Mouse (Mus musculus) adrenal gland, adult 8-10 months (tissue): Measurements from ENCODE around the gene Gcm2. TPM values are rescaled to one million over a fixed set of nuclear protein-coding genes. Genes with fewer than 3 reads are reported as not detected.
A peak's percentile ranks its signal among the peaks of the same experiment; 100 is the strongest.

ENCODE experiments used
- DNase-seq: peaks from one replicate; pipeline ENCODE4 v3.0.0; 2022
- total RNA-seq, 4 experiments: library from RNA; stranded (reverse); gene quantifications; 2 replicates each; pipeline ENCODE4 v1.2.4; 2022

Gene Gcm2
- total RNA-seq: not detected

DNA sequence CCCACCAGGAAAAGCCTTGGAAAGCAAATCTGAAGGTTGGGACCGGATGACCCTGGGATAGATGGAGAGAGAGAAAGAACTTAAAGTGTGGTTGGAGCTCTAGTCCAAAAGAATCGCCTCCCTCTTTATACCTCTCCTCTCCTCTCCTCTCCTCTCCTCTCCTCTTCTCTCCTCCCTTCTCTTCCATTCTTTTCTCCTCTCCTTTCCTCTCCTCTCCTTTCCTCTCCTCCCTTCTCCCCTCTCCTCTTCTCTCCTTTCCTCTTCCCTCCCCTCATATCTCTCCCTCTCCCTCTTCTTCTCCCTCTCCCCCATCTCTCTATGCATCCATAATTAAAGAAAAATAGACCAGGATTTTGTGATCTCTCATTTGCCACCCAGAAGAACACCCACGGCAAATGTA, at the start of gene Gcm2:
Gene Gcm2, minus strand, starts transcription at position 101 of the 400 bp plus-strand sequence.
- DNase-seq: no peak

DNA sequence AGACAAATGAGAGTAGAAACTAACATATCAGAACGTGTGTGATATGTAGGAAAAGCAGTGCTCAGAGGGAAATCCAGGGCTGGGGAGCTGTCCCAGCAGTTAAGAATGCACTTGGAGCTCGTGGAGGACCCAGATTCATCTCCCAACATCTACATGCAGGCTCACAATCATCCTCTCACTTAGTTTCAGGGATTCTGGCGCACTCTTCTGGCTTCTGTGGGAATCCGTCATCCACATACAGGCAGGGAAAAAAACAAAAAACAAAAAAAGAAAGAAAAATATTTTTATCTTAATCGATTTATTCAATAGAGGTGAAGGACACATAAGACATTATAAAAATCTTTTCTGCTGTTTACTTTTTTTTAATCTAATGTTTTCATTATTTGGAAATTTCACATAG, 47.6 kb upstream of the Gcm2 start:
- no peak for DNase-seq

DNA sequence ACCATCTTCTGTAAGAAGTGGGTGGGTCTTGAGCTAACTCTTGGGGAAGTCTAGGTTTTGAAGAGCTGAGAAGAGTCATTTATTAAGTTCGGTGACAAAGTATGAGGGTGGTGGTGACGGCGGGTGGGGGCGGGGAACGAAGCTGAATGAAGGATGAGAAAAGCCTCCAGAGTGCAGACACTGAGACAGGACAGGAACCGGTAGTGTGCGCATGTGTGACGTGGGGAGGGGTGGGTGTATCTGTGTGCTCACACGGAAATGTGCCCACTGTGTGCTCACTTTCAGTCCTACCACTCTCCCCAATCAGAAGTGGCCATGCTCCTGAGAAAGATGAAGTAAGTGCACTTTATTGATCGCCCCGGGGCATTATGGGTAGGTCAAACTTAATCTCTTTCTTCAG, 42.3 kb upstream of the Gcm2 start:
- DNase-seq: no peak

DNA sequence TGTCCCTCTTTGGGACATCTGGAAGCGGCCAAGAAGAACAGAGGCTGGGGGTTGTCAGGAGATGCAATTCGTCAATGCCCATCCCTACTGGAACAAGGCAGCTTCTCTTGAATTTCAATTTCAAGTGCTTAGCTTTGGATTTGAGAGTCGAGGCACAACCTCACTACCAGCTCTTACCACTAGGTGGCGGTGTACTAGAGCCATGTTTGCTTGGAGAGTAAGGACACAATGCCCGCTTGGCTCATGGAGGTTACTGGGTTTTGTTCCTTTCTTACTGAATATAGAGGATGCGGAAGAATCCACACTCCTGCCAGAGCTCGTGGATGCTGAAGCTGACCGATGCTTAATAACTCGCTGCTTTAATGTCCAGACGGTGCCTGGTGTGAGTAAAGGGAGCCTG, 35.4 kb upstream of the Gcm2 start:
- peak; percentile 2 for DNase-seq

DNA sequence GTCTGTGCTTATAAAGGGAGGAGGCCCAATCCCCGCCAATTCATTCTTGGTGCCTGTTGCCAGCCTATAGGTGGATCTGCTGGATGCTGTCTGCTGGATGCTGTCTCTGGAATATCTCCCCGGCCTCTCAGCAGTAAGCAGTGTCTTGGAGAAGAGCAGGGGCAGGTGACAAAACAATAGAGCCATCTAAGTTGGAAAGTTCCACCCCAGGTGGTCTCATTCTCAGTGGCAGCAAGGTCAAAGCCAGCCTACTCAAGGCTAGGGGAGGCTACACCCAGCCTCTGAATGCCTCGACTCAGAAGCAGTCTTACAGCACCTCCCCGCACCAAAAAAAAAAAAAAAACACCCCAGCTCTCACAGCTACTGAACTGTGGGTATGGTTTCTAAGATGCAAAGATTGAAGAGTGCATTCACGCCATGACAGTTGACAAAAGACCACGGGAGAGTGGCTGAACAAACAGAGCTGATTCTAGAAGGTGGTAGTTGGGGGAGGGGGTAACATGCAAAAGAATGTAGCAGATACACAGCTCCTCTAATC, 34.7 kb upstream of the Gcm2 start:
- DNase-seq: no peak

DNA sequence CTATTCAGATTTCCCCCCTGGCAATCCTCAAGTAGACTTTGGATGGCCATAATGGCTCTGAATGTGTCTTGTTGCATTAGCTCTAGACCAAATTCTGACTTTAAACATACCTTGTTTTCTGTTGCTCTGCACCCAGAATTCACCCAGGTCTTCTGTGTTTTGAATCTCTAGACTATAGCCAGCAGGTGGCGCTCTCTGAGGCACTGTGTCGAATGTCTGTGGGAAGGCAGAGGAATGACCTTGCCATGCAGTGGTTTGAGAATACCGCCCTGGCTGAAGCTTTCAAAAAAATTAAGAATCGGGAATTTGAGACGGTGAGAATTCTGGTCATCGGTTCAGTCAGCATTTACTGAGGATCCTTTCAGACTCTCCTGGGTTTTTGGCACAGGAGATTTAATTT, 24.1 kb upstream of the Gcm2 start:
- DNase-seq: peak; percentile 14

DNA sequence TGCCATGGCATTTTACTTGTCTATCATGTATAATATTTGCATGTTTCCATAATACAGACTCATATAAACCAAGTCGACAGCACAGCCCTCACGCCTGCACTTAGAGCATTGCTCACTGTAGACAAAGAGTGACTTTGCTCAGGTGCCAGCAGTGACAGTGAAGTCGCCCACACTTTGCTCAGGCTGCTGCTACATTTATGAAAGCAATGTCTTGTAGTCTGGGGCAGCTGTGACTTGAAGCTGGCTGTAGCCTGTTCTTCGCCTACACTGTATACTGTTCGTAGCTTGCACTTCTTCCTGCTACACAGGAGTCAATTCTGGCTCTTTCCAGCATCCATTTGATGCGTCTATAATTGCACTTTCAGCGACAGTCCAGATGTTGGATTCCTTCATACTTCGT, 18.2 kb upstream of the Gcm2 start:
- DNase-seq: no peak

DNA sequence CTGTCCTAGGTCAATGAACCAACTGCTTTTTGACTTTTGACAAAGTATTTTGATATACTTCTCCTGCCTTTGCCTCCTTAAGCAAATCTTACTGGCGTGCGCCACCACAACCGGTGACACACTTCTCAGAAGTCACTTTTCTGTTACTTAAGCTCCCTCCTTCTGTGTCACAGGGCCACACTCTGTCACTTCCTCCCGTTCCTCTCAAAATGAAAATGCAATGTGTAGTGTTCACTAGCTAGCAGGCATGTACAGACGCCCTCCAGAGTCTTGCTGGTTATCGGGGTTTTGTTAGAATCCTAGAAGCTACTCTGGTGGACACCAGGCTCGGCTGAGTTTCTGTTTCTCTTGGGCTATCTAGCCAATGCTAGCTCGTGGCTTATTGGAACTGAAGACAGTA, 17.5 kb upstream of the Gcm2 start:
- DNase-seq: no peak

DNA sequence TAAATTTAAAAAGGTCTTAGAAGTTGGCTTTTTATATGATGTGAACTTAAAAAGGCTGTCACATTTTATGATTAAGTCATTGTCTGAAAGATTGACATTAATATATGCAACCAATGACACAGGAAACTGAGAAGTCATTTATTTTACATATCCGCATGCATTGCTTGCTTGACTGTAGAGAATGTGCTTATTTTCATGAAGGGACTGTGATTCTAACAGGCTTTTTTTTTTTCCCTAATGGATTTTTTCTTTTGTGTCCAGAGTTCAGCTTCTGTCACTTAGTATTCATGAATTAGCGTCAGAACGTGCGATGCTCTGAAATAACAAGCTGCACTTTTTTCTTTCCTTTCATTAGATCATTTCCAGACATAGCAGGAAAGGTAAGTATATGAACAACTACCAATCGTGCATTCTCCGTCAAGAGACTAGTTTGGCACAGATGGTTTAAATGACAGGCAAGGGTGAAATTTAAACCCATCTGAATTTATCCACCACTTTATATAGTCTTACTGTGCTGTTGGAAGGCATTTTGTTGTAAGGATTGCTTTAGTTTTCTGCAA, 12.9 kb upstream of the Gcm2 start:
- no peak for DNase-seq

DNA sequence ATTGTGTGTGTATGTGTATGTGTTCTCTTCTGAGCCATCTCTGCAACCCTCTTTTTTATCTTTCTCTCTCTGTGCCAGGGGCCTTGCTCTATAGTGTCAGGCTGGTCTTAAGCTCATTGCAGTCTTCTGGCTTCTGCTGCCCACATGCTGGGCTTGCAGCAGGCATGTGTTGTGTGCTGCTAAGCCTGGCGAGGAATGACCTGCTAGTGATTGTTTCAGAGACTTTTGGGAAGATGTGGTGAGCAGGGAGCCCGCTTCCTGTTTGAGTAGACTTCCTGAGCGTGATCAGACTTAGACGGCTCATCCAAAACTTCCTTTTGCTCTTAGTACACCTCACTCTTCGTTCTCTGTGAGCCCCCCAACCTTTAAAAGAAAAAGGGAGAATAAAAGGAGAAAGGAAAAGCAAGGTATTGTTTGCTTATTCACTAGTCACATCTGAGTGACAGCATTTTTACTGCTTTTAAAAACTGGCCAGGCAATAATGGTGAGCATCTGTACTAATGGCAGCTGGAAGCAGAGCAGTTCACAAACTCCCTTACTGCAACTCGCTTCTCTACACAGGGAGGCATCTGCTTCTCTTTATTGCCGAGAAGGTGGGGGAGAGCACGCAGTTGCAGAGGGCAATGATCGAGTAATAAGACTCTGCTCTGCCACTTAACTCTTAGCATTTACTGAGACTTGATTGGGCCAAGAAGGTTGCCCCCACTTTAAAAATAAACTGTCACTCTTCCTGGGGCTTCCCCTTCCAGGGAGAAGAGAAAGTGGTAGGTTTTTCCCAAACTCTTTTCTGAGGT, 8.5 kb upstream of the Gcm2 start:
- DNase-seq: no peak

DNA sequence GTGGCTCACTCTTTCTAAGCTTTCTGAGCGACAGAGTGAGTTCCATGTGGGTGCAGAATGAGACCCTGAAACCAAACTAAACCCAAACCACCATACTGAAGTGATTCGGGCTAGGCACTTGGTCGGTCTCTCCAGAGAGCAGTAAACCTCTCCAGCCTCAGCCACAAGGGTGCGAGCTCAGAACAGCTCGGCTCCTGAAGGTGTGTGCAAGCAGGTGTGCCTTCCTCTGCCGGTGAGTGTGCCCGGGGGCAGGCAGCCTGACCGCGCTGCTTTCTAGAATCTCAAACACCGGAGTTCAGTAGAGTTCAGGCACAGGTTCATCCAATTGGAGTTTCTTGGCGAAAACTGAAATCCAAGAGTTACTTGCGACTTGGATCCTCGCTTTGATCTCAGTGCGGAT, 3.1 kb upstream of the Gcm2 start, which contains the start of gene Sycp2l:
Gene Sycp2l, plus strand, starts transcription at position 368 of the 400 bp plus-strand sequence.
- no peak for DNase-seq

DNA sequence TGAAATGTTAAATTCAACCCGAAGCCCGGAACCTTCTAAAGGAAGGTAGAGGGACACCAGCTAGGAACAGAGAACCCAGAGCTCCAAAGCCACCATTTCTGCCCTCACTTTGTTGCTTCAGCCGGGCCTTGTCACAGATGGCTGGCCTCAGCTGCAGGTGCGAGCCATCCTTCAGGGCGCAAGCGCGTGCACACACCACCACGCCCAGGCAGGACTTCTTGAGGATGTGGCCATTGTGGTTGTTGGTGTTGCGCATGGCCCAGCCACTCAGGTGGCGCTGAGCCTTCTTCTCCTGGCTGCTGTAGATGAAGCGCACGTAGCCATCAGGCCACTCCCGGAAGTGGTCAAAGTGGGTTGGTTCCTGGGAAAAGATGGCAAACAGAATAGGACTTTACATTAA, 5.3 kb downstream of the Gcm2 start:
- DNase-seq: no peak

DNA sequence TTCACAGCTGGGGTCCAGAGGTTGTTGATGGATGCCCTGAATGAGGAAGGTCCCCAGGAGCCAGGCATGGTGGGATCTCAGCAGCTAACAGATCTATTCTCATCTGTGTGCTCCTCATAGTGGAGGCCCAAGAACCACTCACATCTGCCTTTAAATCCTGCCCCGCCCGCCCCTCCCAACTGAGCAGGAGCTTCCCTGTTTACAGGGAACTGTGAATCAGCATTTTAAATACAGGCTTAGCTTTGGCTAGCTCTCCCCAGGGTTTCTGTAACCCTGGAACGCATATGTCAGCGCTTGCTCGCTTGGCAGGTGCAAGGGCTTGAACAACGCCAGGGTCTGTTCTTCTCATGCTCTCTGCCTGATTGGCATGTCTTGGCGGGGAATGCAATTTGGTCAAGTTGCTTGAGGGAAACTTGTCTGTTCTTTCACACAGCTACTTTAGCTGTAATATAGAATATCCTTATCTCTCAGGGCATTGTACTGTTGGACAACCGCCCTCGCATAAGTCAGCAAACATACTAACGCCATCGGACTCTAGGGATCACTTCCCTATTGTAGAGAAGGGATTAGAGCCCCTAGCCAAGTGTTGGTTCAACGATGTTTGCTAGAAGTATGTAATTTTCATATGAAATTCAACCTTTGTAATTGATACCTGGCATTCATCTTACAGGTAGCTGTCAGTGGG, 6.9 kb downstream of the Gcm2 start:
- DNase-seq: no peak

DNA sequence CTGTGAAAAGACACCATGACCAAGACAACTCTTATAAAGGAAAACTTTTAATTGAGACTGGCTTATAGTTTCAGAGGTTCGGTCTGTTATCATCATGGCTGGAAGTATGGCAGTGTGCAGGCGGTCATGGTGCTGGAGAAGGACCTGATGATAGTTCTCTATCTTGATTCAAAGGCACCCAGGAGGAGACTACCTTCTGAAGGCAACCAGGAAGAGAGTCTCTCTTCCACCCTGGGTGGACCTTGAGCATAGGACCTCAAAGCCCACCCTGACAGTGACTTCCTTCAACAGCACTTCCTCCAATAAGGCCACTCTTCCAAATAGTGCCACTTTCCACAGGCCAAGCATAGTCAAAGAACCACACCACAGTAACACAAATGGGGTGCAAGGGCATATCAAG, 10.8 kb downstream of the Gcm2 start:
- no peak for DNase-seq

DNA sequence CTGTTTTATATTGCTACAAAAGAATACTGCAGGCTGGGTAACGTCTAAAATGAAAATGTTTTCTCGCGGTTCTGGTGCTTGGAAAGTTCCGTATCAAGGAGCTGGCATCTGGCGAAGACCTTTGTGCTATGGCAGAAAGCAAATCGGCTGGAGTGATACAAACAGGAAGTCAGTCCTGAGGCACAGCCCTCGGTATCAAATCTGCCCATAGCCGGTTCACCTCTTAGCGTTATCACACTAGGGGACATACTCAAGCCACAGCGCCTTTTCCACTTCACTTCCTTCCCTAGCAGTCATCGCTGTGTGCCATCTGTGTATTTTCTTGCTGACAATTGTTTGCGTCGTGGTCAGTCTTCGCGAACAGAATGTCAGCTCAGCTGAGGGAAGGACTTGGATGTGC, 12.5 kb downstream of the Gcm2 start:
- DNase-seq: no peak

DNA sequence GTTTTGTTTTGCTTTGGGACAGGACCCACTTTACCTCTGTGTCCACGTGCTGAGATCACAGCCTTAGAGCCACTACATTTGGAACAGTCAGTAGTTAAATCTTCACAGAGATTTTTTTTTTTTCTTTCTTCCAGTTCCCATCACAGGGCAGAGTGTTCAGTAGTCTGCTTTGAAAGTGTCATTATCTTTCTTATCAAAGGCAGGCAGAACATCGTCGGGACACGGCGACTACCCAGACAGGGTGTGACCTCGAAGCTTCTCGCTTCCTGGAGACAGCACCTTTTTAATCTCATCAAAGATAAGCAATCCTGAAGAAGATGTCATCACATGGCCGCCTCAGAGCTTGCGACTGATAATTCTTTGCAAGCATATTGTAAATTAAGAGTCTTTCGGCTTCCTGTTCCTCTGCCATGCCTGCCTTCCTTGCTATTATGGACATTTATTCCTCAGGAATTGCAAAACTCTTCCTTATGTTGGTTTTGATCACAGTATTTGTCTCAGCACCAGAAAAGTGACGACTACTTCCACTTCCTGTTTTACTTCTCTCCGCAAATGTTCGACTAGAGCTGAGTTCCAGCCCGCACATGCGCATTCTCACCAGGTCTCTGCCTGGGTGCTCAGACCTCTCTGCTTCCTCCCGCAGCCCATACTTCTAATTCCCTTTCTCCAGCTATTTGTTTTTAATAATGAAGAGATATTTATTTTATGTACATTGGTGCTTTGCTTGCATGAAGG, 13.3 kb downstream of the Gcm2 start:
- no peak for DNase-seq

DNA sequence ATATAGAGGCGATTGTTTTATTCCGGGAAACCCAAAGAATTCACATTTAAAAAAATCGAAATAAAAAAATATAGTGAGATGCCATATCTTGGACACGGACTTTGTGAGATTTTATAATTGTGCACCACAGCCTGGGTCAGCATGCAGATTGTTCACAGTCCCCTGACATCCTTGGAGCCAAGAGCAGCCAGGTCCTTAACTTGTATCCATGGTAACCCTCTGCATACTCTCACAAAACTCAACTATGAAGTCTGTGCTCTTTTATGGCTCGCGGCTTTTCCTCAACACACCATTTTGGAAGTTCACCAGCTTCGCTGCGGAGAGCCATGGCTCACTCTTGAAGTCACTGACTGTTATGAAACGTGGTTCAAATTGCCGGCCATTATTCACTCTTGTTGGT, 16.7 kb downstream of the Gcm2 start:
- DNase-seq: no peak

DNA sequence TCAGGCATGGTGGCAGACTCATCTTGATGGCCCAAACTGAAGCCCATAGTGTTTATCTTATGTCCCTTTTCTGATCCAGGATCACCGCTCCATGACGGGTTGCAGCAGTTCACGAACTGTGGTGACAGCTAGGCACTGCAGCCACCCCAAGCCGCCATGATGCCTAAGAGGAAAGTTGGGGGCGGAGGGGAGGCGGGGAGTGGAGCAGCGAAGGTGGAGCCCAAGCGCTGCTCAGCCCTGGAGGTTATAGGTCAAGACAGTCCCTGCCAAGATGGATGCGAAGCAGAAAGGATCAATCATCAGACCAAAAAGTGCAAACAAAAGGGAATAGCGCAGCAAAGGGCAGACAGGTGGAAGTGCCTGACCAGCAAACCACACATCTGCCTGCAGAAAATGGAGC, 19.6 kb downstream of the Gcm2 start:
- DNase-seq: no peak

DNA sequence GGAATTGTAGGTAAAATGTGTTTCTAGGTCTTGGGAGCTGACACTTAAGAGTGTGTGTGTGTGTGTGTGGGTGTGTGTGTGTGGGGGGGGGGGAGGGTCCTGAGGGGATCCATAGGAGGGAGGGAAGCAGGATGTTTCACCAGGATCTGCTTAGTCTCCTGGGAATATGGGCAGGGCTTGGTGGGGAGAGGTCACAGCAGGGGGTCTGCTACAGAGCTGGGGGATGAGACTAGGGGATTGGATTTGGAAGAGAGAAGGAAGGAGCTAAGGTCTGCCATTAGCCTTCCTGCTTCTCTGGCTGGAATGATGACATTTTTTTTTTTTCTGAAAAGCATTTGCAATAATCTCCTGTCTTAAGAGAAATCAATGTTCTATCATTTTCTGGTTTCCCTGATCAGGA, 22.1 kb downstream of the Gcm2 start:
- DNase-seq: no peak

DNA sequence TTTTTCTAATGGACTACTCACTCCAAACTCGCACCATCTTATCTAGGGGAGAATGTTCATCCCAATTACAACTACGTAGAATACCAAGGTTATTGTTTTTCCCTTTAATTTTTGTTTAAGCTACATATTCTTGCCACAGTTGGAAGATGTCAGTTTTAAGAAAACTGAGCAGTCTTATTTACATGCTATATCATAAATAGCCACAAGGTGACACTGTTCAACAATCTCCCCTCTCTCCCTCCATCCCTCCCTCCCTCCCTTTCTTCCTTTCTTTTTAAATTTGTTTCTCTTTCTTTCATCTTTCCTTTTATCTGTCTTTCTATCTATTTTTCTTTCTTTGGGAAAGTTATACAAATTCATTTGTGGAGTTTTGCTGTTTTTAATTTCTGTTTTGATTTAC, 25.7 kb downstream of the Gcm2 start:
- no peak for DNase-seq

DNA sequence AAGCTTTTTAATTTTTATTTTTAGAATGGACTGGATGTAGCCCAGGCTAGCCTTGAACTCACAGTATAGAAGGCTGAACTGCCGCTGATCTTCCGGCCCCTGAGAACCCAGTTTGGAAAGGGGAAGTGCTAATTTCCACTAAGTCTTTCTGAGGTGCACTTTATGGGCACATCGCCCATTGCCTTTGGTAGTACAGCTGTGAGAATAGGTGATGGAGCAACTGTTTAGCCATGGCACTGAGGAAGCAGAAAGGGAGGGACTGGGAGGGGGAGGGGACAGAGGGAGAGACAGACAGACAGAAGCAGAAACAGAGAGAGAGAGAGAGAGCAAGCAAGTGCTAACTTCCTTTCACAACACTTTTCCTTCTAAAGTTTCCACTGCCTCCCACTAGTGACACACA, 26.3 kb downstream of the Gcm2 start:
- no peak for DNase-seq

DNA sequence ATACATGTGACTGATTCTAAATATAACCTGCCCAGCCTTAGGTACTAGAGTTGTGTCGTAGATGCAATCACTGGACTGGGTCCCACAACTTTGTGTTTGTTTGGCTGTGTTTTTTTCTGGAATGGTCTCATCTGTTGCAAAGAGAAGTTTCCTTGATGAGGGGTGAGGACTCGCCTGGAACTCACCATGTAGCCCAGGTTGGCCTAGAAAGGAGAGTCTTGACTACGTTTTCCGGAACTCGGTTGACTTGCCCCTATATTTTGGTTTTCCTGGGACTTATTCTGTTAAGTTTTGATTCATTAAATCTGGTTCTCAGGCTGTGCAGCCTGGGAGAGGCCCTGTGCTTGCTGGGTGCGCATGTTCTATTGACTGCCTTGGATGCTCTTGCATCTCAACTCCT, 30.1 kb downstream of the Gcm2 start:
- no peak for DNase-seq

DNA sequence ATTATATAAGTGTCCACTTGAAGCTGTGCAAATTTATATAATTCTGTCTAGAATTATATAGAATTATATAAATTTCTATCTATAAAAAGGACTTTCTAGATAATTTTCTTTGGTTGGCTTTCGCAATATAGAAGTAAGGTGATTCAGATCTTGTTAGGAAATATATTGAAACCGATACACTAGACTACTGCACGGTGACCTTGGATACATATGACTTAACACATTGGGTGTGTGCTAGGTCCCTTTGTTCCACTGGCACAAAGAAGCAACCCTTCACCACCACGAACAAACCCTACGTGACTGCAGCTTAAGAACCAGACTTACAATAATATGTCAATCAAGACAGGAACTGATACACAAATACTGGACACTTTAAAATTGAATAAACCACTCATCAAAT, 31.0 kb downstream of the Gcm2 start:
- DNase-seq: no peak
